Mouse (Mus musculus) CH12.LX (cell line): ENCODE measurements around the gene Capn11. TPM values are rescaled to one million over a fixed set of nuclear protein-coding genes. Genes with fewer than 3 reads are reported as not detected.

Experiments used
- DNase-seq: peaks from one replicate; pipeline ENCODE4 v3.0.0-alpha.2; 2013; ENCODE audit errors: extremely low read depth
- H3K27ac ChIP-seq: 2 replicates; pipeline ENCODE4 v1.5.1; 2012; ENCODE audit warnings: low read depth, mild to moderate bottlenecking, control low read depth, moderate library complexity; ENCODE audit not compliant: insufficient read depth
- H3K27me3 ChIP-seq: replicated peaks from 2 replicates; pipeline ENCODE3; 2012; ENCODE audit warnings: inconsistent platforms
- H3K36me3 ChIP-seq, 2 experiments: replicated peaks in 1 of 2; 2 replicates each; pipeline versions ENCODE3 to v1.6.1; 2012; ENCODE audit warnings: inconsistent platforms in 1 of 2, low read length in 1 of 2, mild to moderate bottlenecking in 1 of 2, mixed read lengths in 1 of 2, moderate library complexity in 1 of 2; ENCODE audit not compliant: control insufficient read depth in 1 of 2, insufficient read depth in 1 of 2
- H3K4me1 ChIP-seq, 2 experiments: 2 replicates each; pipeline ENCODE4 v1.6.1; 2012; ENCODE audit warnings: inconsistent platforms in 1 of 2, moderate library complexity in 1 of 2; ENCODE audit not compliant: insufficient read depth in 2 of 2, control insufficient read depth in 1 of 2
- H3K4me2 ChIP-seq: 2 replicates; pipeline ENCODE4 v1.6.1; 2012; ENCODE audit warnings: low read depth, mild to moderate bottlenecking, control low read depth; ENCODE audit not compliant: poor library complexity, insufficient read depth, severe bottlenecking
- H3K4me3 ChIP-seq, 3 experiments: fragments of 150-350 bp in 1 of 3; sonication (generic) in 1 of 3; replicated peaks in 1 of 3; 2 replicates each; pipeline versions ENCODE3 to v1.5.1; 2011 to 2012; ENCODE audit warnings: low read depth in 2 of 3, low read length in 2 of 3, mild to moderate bottlenecking in 2 of 3, moderate library complexity in 2 of 3, control low read depth in 1 of 3, improper control_type of control experiment in 1 of 3, inconsistent platforms in 1 of 3, mixed read lengths in 1 of 3; ENCODE audit not compliant: poor library complexity in 1 of 3
- H3K79me2 ChIP-seq: replicated peaks from 2 replicates; pipeline ENCODE4 v1.6.1; 2012; ENCODE audit warnings: mild to moderate bottlenecking, moderate library complexity; ENCODE audit not compliant: control insufficient read depth, poor library complexity, insufficient read depth, severe bottlenecking; ENCODE audit errors: extremely low read depth
- H3K9ac ChIP-seq: 2 replicates; pipeline ENCODE4 v1.6.1; 2012; ENCODE audit warnings: low read depth, mild to moderate bottlenecking, control low read depth, moderate library complexity; ENCODE audit not compliant: insufficient read depth
- H3K9me3 ChIP-seq: replicated peaks from 2 replicates; pipeline ENCODE3; 2012; ENCODE audit warnings: low read length, inconsistent platforms, mixed read lengths
- BHLHE40 ChIP-seq: IDR thresholded peaks from 2 replicates; pipeline ENCODE4 v1.6.1; 2011; ENCODE audit warnings: mild to moderate bottlenecking, low read depth, low read length, improper control_type of control experiment
- CHD1 ChIP-seq: IDR thresholded peaks from 2 replicates; pipeline ENCODE4 v1.6.1; 2012; ENCODE audit warnings: low read depth, low read length, improper control_type of control experiment, inconsistent platforms
- CTCF ChIP-seq, 2 experiments: IDR thresholded peaks in 1 of 2; conservative IDR thresholded peaks in 1 of 2; 2 replicates each; pipeline ENCODE4 v1.5.1; 2011 to 2012; ENCODE audit warnings: low read depth in 2 of 2, low read length in 2 of 2, improper control_type of control experiment in 1 of 2, inconsistent platforms in 1 of 2, mild to moderate bottlenecking in 1 of 2, moderate library complexity in 1 of 2
- HCFC1 ChIP-seq: IDR thresholded peaks from 2 replicates; pipeline ENCODE4 v1.6.1; 2012; ENCODE audit warnings: low read depth, mild to moderate bottlenecking, inconsistent platforms, low read length, improper control_type of control experiment
- KAT2A ChIP-seq: IDR thresholded peaks from 2 replicates; pipeline ENCODE4 v1.6.1; 2012; ENCODE audit warnings: low read length, improper control_type of control experiment, inconsistent platforms; ENCODE audit not compliant: insufficient replicate concordance
- MAFK ChIP-seq: IDR thresholded peaks from 2 replicates; pipeline ENCODE4 v1.6.1; 2011; ENCODE audit warnings: low read length, improper control_type of control experiment; ENCODE audit not compliant: insufficient replicate concordance
- MAX ChIP-seq: IDR thresholded peaks from 2 replicates; pipeline ENCODE4 v1.6.1; 2011; ENCODE audit warnings: low read length, improper control_type of control experiment
- MEF2A ChIP-seq: IDR thresholded peaks from 2 replicates; pipeline ENCODE4 v1.6.1; 2014; ENCODE audit warnings: low read depth, mild to moderate bottlenecking, inconsistent platforms, low read length, improper control_type of control experiment, borderline replicate concordance
- MYC ChIP-seq: IDR thresholded peaks from 2 replicates; pipeline ENCODE4 v1.6.1; 2011; ENCODE audit warnings: low read depth, mild to moderate bottlenecking, improper control_type of control experiment, low read length
- NELFE ChIP-seq: IDR thresholded peaks from 2 replicates; pipeline ENCODE4 v1.6.1; 2011; ENCODE audit warnings: low read depth, low read length, improper control_type of control experiment
- PAX5 ChIP-seq: IDR thresholded peaks from 2 replicates; pipeline ENCODE4 v1.6.1; 2012; ENCODE audit warnings: low read length, inconsistent platforms, mixed read lengths
- POLR2A ChIP-seq: IDR thresholded peaks from 2 replicates; pipeline ENCODE4 v1.6.1; 2011; ENCODE audit warnings: low read depth, mild to moderate bottlenecking, improper control_type of control experiment, low read length
- RAD21 ChIP-seq: IDR thresholded peaks from 2 replicates; pipeline ENCODE4 v1.6.1; 2011; ENCODE audit warnings: low read depth, mild to moderate bottlenecking, low read length, improper control_type of control experiment, moderate library complexity
- SIN3A ChIP-seq: IDR thresholded peaks from 2 replicates; pipeline ENCODE4 v1.6.1; 2012; ENCODE audit warnings: low read length, improper control_type of control experiment, inconsistent platforms
- SMC3 ChIP-seq: IDR thresholded peaks from 2 replicates; pipeline ENCODE4 v1.6.1; 2011; ENCODE audit warnings: low read depth, low read length, improper control_type of control experiment
- TBP ChIP-seq: conservative IDR thresholded peaks from 2 replicates; pipeline ENCODE4 v1.6.1; 2011; ENCODE audit warnings: low read depth, low read length, improper control_type of control experiment
- TCF12 ChIP-seq: IDR thresholded peaks from 2 replicates; pipeline ENCODE4 v1.6.1; 2014; ENCODE audit warnings: low read depth, mild to moderate bottlenecking, inconsistent platforms, low read length, improper control_type of control experiment
- UBTF ChIP-seq: IDR thresholded peaks from 2 replicates; pipeline ENCODE4 v1.6.1; 2012; ENCODE audit warnings: low read depth, mild to moderate bottlenecking, inconsistent platforms, low read length, improper control_type of control experiment, moderate library complexity
- USF1 ChIP-seq: IDR thresholded peaks from 2 replicates; pipeline ENCODE4 v1.6.1; 2014; ENCODE audit warnings: low read depth, mild to moderate bottlenecking, inconsistent platforms, low read length, improper control_type of control experiment
- ZC3H11A ChIP-seq: IDR thresholded peaks from 2 replicates; pipeline ENCODE4 v1.6.1; 2012; ENCODE audit warnings: low read depth, mild to moderate bottlenecking, inconsistent platforms, low read length, improper control_type of control experiment
- ZKSCAN1 ChIP-seq: IDR thresholded peaks from 2 replicates; pipeline ENCODE4 v1.6.1; 2012; ENCODE audit warnings: low read depth, inconsistent platforms, low read length, improper control_type of control experiment, borderline replicate concordance
- ZMIZ1 ChIP-seq: IDR thresholded peaks from 2 replicates; pipeline ENCODE4 v1.6.1; 2012; ENCODE audit warnings: low read depth, mild to moderate bottlenecking, inconsistent platforms, low read length, improper control_type of control experiment
- dilution Hi-C: fragments of 300-500 bp; cut with MboI; formaldehyde crosslinking; loops from 2 replicates; pipeline ENCODE4 v1.14.3; 2020; ENCODE audit warnings: low sequenced_read_pairs; ENCODE audit not compliant: extremely low pct_unique_long_range_greater_than_20kb, extremely low pct_ligation_motif_present
- in situ Hi-C: fragments of 300-500 bp; cut with MboI; formaldehyde crosslinking; loops from 3 replicates; pipeline ENCODE4 v1.14.3; 2019; ENCODE audit warnings: low sequenced_read_pairs, low pct_ligation_motif_present, low pct_unique_long_range_greater_than_20kb, mixed read lengths
- polyA plus RNA-seq: library from polyadenylated mRNA; unstranded; fragments of >175 nt; gene quantifications from 2 replicates; pipeline ENCODE4 v1.2.1, GENCODE M21; 2012; ENCODE audit warnings: low read depth; ENCODE audit not compliant: insufficient read length
- total RNA-seq, 2 experiments: library from RNA; depleted of rRNA; stranded (reverse); fragments of 300-350 nt in 1 of 2; fragments of >200 nt in 1 of 2; gene quantifications; 2 replicates each; pipeline ENCODE4 v1.2.3; 2012 to 2014

Gene Capn11
- total and polyA plus RNA-seq, 3 experiments, result 0.09 TPM; not detected in 2

GRCm38 (mm10) chr17:45663106-45663919, 4.2 kb upstream of the Capn11 start:
- Histone ChIP-seq H3K27me3 (no peaks in the 10 kb centered on the region), H3K9me3 (no peaks in the 10 kb centered on the region), H3K4me3 (peak overlapping the region in 1 of 3 experiments; percentile 8), H3K9ac (no peak overlapping the region), H3K4me2 (no peak overlapping the region), H3K36me3 (peaks cover 0 to 68% of the 10 kb centered on the region in 2 experiments), H3K27ac (no peak overlapping the region), H3K79me2 (no peaks in the 10 kb centered on the region), H3K4me1 (peaks cover 0 to 3% of the 10 kb centered on the region in 2 experiments; a peak in 2 of 4 replicates)
- dilution Hi-C loops (no loop called here), in situ Hi-C loops (loop anchor here (25.0 kb wide), 1 partner anchor 176 kb away; the partner anchor contains the start of gene Spats1)
- DNase-seq, result peak; percentile 49
- TF ChIP-seq TBP (no peak), BHLHE40 (no peak), NELFE (0 out of 2 replicates have a peak, but pooled peaks have one; percentile 23), HCFC1 (no peak), SMC3 (peak; percentile 72), CTCF (conservative IDR thresholded peaks at IDR 0.05 in 1 of 2, IDR thresholded peaks at IDR 0.05 in 1 of 2; ENCODE audit: low read depth in 2 of 2, low read length in 2 of 2) (peak; percentile 90 to 99), MAFK (no peak), TCF12 (no peak), ZKSCAN1 (no peak), UBTF (no peak), RAD21 (peak; percentile 18), SIN3A (no peak), KAT2A (no peak), POLR2A (no peak), MYC (no peak), MAX (no peak), USF1 (no peak), ZC3H11A (no peak), PAX5 (no peak), MEF2A (no peak), CHD1 (no peak), ZMIZ1 (no peak)
